Mouse (Mus musculus): ENCODE results near the gene Rgs14. TPM values are rescaled to one million over a fixed set of nuclear protein-coding genes. Genes with fewer than 3 reads are reported as not detected.

Gene Rgs14
- polyA plus RNA-seq, 1 experiment from 2014 or later, result 0.81 TPM

- Histone ChIP-seq H3K9ac (replicated peaks) (no peak overlapping the region), H3K9me3 (replicated peaks) (no peaks in the 10 kb centered on the region), H3K36me3 (no peaks in the 10 kb centered on the region), H3K4me1 (no peaks in the 10 kb centered on the region), H3K27me3 (replicated peaks) (no peaks in the 10 kb centered on the region), H3K4me3 (replicated peaks) (no peak overlapping the region), H3K27ac (replicated peaks) (no peak overlapping the region), H3K4me2 (no peak overlapping the region)
- 76% methylated on average over 12 of the region's 12 CpGs for WGBS
- no peak for ATAC-seq (ENCODE audit: low FRiP score)
These were observed 59.8 kb downstream of the Rgs14 start for GRCm38 (mm10) chr13:55429226-55429888.

GRCm38 (mm10) chr13:55430566-55430965 lies 61.0 kb downstream of the Rgs14 start:
- no peak overlapping the region for H3K9ac ChIP-seq (replicated peaks)
- H3K36me3 ChIP-seq, result no peaks in the 10 kb centered on the region
- H3K27me3 ChIP-seq (replicated peaks), result no peaks in the 10 kb centered on the region
- no peak for ATAC-seq (ENCODE audit: low FRiP score)
- H3K4me2 ChIP-seq, result no peak overlapping the region
- WGBS, result 85% methylated on average over 2 of the region's 2 CpGs
- H3K4me1 ChIP-seq, result no peaks in the 10 kb centered on the region
- H3K4me3 ChIP-seq (replicated peaks), result no peak overlapping the region
- no peak overlapping the region for H3K27ac ChIP-seq (replicated peaks)
- no peaks in the 10 kb centered on the region for H3K9me3 ChIP-seq (replicated peaks)

- WGBS, result 79% methylated on average over 10 of the region's 10 CpGs
- ATAC-seq (ENCODE audit: low FRiP score), result no peak
- Histone ChIP-seq H3K27ac (replicated peaks) (no peak overlapping the region), H3K27me3 (replicated peaks) (no peaks in the 10 kb centered on the region), H3K36me3 (no peaks in the 10 kb centered on the region), H3K9me3 (replicated peaks) (no peaks in the 10 kb centered on the region), H3K4me2 (no peak overlapping the region), H3K9ac (replicated peaks) (no peak overlapping the region), H3K4me3 (replicated peaks) (no peak overlapping the region), H3K4me1 (no peaks in the 10 kb centered on the region)
These were observed 62.6 kb downstream of the Rgs14 start for GRCm38 (mm10) chr13:55431889-55432685.

Other genes starting within 250 kb of the Rgs14 start
- gene Gm17617, start 236.2 kb upstream of the Rgs14 start, polyA plus RNA-seq (2015; fragmentation: Nextera tagmentation; extraction: Ambion mirVana), result not detected in 2 replicates
- gene Fgfr4, start 217.1 kb upstream of the Rgs14 start, polyA plus RNA-seq (2015; fragmentation: Nextera tagmentation; extraction: Ambion mirVana), result 1.7 and 2.2 TPM in 2 replicates
- 51.4 and 52.1 TPM in 2 replicates for gene Nsd1, start 159.9 kb upstream of the Rgs14 start, polyA plus RNA-seq (2015; fragmentation: Nextera tagmentation; extraction: Ambion mirVana)
- 311 and 344 TPM in 2 replicates for gene Prelid1, start 49.2 kb upstream of the Rgs14 start, polyA plus RNA-seq (2015; fragmentation: Nextera tagmentation; extraction: Ambion mirVana)
- gene Rab24, start 47.8 kb upstream of the Rgs14 start, polyA plus RNA-seq (2015; fragmentation: Nextera tagmentation; extraction: Ambion mirVana), result 97.0 and 102 TPM in 2 replicates
- 9.3 and 11.4 TPM in 2 replicates for gene Mxd3, start 39.9 kb upstream of the Rgs14 start, polyA plus RNA-seq (2015; fragmentation: Nextera tagmentation; extraction: Ambion mirVana)
- gene Lman2, start 6.9 kb upstream of the Rgs14 start, polyA plus RNA-seq (2015; fragmentation: Nextera tagmentation; extraction: Ambion mirVana), result 44.9 and 57.7 TPM in 2 replicates
- 0.20 TPM in 1 of 2 replicates, not detected in the other for gene Slc34a1, start 28.5 kb downstream of the Rgs14 start, polyA plus RNA-seq (2015; fragmentation: Nextera tagmentation; extraction: Ambion mirVana)
- 0.50 and 1.4 TPM in 2 replicates for gene Pfn3, start 45.5 kb downstream of the Rgs14 start, polyA plus RNA-seq (2015; fragmentation: Nextera tagmentation; extraction: Ambion mirVana)
- gene F12, start 57.1 kb downstream of the Rgs14 start, polyA plus RNA-seq (2015; fragmentation: Nextera tagmentation; extraction: Ambion mirVana), result 0.18 and 0.47 TPM in 2 replicates
- 34.2 and 38.4 TPM in 2 replicates for gene Grk6, start 75.3 kb downstream of the Rgs14 start, polyA plus RNA-seq (2015; fragmentation: Nextera tagmentation; extraction: Ambion mirVana)
- gene Prr7, start 94.5 kb downstream of the Rgs14 start, polyA plus RNA-seq (2015; fragmentation: Nextera tagmentation; extraction: Ambion mirVana), result 4.2 and 5.8 TPM in 2 replicates
- 389 and 450 TPM in 2 replicates for gene Dbn1, start 118.4 kb downstream of the Rgs14 start, polyA plus RNA-seq (2015; fragmentation: Nextera tagmentation; extraction: Ambion mirVana)
- 169 and 176 TPM in 2 replicates for gene Pdlim7, start 143.9 kb downstream of the Rgs14 start, polyA plus RNA-seq (2015; fragmentation: Nextera tagmentation; extraction: Ambion mirVana)
- 4.2 and 4.6 TPM in 2 replicates for gene Dok3, start 159.6 kb downstream of the Rgs14 start, polyA plus RNA-seq (2015; fragmentation: Nextera tagmentation; extraction: Ambion mirVana)
- 48.8 and 53.1 TPM in 2 replicates for gene Ddx41, start 166.9 kb downstream of the Rgs14 start, polyA plus RNA-seq (2015; fragmentation: Nextera tagmentation; extraction: Ambion mirVana)
- gene Fam193b, start 201.4 kb downstream of the Rgs14 start, polyA plus RNA-seq (2015; fragmentation: Nextera tagmentation; extraction: Ambion mirVana), result 43.0 and 46.4 TPM in 2 replicates
- gene Tmed9, start 204.0 kb downstream of the Rgs14 start, polyA plus RNA-seq (2015; fragmentation: Nextera tagmentation; extraction: Ambion mirVana), result 110 and 121 TPM in 2 replicates
- 45.5 and 48.3 TPM in 2 replicates for gene B4galt7, start 230.2 kb downstream of the Rgs14 start, polyA plus RNA-seq (2015; fragmentation: Nextera tagmentation; extraction: Ambion mirVana)

Data from neural tube, embryonic 15.5 days (tissue).